Mouse (Mus musculus): ENCODE measurements around the gene Krtap9-3. TPM values are rescaled to one million over a fixed set of nuclear protein-coding genes. Genes with fewer than 3 reads are reported as not detected.
"Not testable (repeated sequence)": the region's sequence is repeated elsewhere in the genome, so short reads cannot be mapped to it uniquely, and the experiment has no call there.

Gene Krtap9-3
- not detected in 2 replicates for polyA plus RNA-seq (2012; rRNA removed)

DNA sequence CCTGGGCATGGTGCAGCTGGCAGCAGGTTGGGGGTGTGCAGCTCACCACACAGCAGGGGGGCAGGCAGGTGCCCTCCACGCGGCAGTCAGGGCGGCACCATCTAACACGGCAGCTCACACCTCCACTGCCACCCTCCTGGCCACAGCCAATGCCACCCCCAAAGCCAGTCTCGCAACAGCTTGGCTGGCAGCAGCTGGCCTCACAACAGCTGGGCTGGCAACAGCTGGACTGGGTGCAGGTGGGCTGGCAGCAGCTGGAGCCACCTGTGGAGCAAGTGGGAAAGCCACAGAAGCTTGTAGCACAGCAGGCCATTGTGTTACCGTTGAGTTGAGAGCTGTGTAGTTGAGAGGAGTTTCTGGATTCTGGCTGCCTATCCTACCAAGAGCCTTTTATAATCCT is at the start of gene Krtap9-3:
Gene Krtap9-3, minus strand, starts transcription at position 364 of the 400 bp plus-strand sequence.
- not testable (repeated sequence) for DNase-seq (ENCODE audit: low spot score)

DNA sequence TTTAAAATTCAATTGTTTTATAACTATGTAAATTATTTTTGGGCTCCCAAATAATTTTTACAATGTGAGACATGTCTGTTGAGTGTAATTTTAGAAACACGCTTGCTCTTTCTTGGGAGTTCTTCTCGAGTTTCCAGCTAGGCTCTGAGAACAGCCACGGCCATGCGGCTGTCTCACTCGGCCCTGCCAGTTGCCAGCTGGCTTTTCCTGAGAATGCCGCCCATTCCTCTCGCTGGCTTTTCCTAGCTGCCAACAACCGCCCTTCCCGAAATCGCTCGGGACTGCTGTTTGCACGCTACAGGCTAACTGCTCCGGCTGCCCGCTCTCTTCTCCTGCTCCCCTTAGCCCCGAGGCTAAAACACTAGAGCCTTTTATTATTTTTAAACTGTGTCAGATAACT is 48.5 kb upstream of the Krtap9-3 start:
- DNase-seq (ENCODE audit: low spot score) = no peak

DNA sequence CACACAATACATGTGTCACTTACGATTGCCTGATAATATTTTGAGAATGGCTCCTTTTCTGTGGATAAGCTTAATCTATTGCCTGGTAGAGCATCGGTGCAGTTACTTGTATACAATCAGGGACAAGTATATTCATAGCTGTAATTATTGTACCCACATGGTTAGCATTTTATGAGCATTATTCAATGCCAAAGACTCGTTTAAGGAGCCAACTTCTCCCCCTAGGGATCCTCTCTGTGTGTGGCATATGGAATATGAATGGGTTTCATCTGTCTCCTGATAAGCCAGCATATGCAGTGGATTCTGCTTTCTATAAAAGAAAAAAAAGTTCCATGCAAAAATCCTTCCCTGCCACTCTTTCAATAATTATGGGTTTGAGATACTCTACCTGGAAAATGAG is 46.4 kb upstream of the Krtap9-3 start:
- no peak for DNase-seq (ENCODE audit: low spot score)

DNA sequence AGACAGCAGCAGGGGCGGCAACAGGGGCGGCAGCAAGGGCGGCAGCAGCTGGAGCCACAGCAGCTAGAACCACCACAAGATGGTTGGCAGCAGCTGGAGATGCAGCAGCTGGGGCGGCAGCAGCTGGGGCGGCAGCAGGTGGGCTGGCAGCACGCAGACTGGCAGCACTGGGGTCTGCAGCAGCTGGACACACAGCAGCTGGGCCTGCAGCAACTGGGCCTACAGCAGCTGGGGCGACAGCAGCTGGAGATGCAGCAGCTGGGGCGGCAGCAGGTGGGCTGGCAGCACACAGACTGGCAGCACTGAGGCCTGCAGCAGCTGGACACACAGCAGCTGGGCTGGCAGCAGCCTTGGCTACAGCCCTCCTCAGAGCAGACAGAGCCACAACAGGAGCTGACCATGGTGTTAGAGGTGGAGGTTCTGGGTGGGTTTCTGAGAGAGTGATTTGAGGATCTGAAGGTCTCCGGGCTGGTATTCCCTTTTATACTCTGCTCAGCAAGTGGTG is 45.8 kb upstream of the Krtap9-3 start, which contains the start of gene Krtap4-7:
Gene Krtap4-7, minus strand, starts transcription at position 455 of the 505 bp plus-strand sequence.
- not testable (repeated sequence) for DNase-seq (ENCODE audit: low spot score)

DNA sequence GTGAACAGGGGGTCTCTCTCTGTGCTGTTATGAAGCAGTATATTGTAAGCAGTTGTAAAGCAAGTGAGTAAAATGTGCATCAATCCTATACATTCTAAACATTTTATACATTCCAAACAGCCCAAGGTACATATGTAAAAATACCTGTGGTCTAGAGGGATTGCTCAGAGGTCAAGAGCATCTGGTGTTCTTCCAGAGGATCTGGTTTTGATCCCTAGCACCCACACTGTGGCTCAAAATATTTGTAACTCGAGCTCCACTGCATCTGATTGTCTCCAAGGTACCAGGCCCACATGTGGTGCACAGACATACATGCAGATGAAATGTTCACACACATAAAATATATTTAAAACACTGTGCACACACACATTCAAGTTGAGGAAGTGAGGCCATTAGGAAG is 43.0 kb upstream of the Krtap9-3 start:
- no peak for DNase-seq (ENCODE audit: low spot score)

DNA sequence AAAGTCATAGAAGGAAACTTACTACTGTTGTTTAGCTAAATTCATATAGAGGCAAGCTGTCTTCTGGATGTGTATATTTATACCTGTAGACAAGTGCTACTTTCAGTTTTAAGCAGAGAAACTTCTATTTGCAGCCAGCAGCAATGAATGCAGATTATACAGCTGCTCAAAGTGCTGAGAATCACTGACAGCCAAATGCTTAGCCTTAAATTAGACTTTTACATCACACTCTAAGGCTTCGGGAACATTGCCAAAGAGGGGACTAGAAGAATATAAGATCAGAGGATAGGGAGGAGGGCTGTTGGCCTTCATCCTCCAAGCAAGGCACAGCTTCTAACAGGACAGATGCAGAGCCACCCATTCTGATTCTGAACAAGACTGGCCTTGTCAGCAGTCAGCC is 39.2 kb upstream of the Krtap9-3 start:
- DNase-seq (ENCODE audit: low spot score) = no peak

DNA sequence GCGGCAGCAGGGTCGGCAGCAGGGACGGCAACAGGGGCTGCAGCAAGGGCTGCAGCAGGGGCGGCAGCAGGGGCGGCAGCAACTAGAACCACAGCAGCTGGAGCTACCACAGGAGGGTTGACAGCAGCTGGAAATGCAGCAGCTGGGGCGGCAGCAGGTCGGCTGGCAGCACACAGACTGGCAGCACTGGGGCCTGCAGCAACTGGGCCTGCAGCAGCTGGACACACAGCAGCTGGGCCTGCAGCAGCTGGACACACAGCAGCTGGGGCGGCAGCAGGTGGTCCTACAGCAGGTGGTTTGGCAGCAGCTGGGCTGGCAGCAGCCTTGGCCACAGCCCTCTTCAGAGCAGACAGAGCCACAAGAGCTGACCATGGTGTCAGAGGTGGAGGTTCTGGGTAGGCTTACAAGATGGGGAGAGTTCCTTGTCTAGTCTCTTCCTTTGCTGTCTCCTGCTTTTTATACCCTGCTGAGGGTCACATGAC is 36.8 kb upstream of the Krtap9-3 start, which contains the start of gene Krtap4-2:
Gene Krtap4-2, minus strand, starts transcription at position 432 of the 482 bp plus-strand sequence.
- DNase-seq (ENCODE audit: low spot score) = no peak

DNA sequence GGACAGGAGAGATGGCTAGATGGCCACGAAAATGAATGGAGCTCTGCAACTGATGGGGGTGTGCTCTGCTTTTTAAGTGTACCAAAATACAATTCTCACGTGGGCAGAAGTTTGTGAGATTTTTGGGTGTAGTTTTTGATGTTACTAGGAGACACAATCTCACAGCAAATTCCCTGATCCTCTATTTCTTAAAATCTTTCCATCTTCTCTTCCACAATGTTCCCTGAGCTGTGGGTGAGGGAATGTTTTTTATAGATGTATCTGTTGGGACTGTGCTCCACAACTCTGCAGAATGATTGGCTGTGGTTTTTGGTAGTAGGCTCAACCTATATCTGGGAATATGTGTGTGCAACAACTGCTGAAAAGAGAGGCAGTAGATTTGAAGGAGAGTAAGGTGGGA is 35.4 kb upstream of the Krtap9-3 start:
- no peak for DNase-seq (ENCODE audit: low spot score)

DNA sequence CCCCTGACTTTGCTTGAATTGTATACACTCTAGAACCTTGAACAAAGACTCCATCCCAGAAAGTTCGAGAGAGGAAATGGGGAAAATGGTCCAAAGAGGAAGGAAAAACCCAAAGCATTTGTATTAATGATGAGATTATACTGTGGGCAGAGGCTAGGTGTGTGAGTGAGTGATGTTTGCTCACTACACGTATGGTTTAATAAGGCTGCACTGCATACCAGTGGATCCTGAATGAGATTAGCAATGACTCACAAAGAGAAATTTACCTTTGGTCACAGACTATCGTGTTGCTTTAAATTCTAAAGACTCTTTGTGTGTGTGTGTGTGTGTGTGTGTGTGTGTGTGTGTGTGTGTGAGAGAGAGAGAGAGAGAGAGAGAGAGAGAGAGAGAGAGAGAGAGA is 33.0 kb upstream of the Krtap9-3 start:
- DNase-seq (ENCODE audit: low spot score) = no peak

DNA sequence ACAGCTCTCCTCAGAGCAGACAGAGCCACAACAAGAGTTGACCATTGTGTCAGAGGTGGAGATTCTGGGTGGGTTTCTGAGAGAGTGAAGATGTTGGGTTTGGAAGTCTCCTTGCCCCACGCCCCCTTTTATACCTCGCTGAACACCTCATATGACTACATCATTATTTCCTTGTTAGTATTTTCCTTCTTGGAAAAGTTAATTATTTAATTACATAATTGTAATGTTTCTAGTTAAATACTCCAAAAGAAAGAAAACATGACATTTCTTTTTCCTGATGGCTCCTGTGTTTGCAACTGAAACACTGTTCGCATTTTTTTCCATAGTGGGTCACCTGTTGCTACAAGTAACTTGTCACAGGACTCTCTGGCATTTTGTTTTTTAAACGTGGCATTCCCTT is 30.2 kb upstream of the Krtap9-3 start, which contains the start of gene Krtap4-1:
Gene Krtap4-1, minus strand, starts transcription at position 101 of the 400 bp plus-strand sequence.
- no peak for DNase-seq (ENCODE audit: low spot score)

DNA sequence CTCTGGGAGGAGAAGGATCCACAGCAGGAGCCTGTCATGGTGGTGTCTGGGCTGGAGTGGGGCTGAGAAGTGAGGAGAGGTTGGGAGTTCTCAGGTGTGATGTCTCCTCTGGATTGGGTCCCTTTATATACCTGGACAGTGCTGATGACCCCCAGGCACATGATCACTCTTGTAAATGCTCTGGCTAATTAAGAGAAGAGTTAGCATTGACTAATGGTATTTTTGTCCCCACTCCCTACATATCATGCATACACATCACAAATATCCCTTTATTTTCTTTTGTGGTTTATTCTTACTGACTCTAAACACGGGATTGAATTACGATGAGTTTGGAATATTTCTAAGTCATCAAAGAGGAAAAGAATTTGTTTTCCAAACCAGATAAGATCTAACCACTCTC is 22.4 kb upstream of the Krtap9-3 start, which contains the start of gene Gm11562:
Gene Gm11562, minus strand, starts transcription at position 101 of the 400 bp plus-strand sequence.
- DNase-seq (ENCODE audit: low spot score) = no peak

DNA sequence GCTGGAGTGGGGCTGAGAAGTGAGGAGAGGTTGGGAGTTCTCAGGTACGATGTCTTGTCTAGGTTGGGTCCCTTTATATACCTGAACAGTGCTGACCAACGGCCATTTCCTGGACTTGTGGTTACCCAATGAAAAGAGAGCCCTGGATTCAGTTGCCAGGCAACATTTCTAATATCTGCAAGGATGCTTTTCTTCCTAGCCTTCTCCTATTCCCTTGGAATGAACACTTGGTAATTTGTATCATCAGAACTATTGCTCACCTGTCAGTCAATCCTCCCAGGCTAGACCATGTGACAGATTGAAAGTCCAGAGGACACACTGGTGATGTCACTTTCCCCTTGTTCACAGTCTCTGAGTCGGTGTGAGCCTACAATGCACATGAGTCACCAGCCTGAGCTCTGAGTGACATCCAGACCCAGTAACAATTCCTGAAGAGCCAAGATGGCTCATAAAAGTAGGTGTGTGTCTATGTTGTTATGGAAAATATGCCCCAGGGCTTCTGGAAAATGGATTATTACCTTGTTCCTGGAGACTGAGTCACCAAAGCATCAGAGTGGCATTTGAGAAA is 17.0 kb upstream of the Krtap9-3 start, which contains the start of gene Krtap2-4:
Gene Krtap2-4, minus strand, starts transcription at position 51 of the 568 bp plus-strand sequence.
- no peak for DNase-seq (ENCODE audit: low spot score)

DNA sequence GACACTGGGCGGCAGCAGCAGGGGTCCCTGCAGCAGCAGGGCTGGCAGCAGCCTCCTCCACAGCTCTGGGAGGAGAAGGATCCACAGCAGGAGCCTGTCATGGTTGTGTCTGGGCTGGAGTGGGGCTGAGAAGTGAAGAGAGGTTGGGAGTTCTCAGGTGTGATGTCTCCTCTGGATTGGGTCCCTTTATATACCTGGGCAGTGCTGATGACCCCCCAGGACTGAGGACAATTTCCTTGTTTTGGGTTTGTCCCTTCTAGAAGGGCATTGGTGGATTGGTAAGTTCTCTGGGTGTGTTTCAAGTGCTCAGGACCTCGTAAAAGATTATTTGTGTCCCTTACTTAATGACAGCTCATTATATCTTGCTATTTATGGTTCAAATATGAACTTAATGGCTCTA is 12.2 kb upstream of the Krtap9-3 start, which contains the start of gene Gm11937:
Gene Gm11937, minus strand, starts transcription at position 101 of the 400 bp plus-strand sequence.
- DNase-seq (ENCODE audit: low spot score) = not testable (repeated sequence)

DNA sequence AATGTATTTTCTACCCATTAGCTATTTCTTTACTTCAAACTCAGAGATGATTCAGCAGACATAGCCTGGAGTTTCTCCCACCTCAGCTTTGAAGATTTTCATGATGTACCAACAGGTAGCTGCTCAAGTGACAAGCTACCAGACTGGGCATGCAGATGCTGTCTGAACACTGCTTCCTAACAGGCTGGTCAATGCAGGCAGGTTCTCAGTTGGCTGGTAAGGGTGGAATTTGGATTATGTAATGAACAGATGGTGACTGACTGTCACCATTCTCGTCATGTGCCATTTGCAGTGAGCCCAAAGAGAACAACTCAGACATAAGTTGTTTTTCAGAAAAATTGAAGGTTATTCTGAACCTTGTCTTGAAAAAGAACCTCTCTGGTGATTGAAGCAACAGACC is 11.2 kb upstream of the Krtap9-3 start:
- no peak for DNase-seq (ENCODE audit: low spot score)

DNA sequence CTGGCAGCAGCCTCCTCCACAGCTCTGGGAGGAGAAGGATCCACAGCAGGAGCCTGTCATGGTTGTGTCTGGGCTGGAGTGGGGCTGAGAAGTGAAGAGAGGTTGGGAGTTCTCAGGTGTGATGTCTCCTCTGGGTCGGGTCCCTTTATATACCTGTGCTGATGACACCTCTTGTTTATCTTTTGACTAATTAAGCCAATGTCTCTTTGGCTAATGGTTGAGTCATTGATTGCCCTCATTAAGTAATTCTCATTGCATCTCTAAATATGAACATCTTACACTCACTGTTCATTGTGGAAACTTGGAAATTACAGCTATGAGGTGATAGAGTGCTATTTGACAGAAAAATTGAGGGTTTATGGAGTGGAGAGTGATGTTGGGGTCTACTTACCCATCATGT is 5.3 kb upstream of the Krtap9-3 start, which contains the start of gene Gm11938:
Gene Gm11938, minus strand, starts transcription at position 101 of the 400 bp plus-strand sequence.
- DNase-seq (ENCODE audit: low spot score) = not testable (repeated sequence)

DNA sequence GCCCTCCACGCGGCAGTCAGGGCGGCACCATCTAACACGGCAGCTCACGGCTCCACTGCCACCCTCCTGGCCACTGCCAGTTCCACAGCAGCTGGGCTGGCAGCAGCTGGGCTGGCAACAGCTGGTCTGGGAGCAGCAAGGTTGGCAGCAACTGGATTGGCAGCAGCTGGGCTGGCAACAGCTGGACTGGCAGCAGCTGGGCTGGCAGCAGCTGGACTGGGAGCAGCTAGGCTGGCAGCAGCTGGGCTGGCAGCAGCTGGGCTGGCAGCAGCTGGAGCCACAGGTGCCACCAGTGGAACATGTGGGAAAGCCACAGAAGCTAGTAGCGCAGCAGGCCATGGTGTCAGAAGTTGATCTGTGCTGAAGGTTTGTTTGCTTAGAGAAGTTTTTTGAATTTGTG is 6.9 kb downstream of the Krtap9-3 start, which contains the start of gene Krtap1-3:
Gene Krtap1-3, minus strand, starts transcription at position 359 of the 400 bp plus-strand sequence.
- no peak for DNase-seq (ENCODE audit: low spot score)

DNA sequence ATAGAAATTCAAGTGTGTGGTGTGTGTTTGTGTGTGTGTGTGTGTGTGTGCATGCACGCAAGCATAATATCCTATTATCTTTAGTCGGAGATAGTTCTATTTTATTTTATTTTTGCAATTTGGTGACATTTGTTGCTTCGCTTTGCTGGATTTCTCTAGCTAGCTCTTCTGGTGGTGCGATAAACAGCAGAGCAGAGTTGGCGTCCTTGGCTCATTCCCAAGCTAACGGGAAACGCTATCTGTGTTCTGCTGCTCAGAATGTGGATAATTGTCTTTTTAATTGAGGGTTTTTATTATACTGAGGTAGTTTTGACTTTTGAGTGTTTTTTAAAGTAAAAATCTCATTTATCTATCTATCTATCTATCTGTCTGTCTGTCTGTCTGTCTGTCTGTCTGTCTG is 12.8 kb downstream of the Krtap9-3 start:
- DNase-seq (ENCODE audit: low spot score) = no peak

DNA sequence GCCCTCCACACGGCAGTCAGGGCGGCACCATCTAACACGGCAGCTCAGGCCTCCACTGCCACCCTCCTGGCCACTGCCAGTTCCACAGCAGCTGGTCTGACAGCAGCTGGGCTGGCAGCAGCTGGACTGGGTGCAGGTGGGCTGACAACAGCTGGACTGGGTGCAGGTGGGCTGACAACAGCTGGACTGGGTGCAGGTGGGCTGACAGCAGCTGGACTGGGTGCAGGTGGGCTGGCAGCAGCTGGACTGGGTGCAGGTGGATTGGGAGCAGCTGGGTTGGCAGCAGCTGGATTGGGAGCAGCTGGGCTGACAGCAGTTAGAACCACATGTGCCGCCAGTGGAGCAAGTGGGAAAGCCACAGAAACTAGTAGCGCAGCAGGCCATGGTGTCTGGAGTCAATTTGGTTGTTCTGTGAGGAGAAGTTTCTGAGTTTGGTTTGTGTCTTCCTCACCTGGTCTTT is 14.6 kb downstream of the Krtap9-3 start, which contains the start of gene Krtap1-4:
Gene Krtap1-4, minus strand, starts transcription at position 410 of the 460 bp plus-strand sequence.
- DNase-seq (ENCODE audit: low spot score) = no peak

DNA sequence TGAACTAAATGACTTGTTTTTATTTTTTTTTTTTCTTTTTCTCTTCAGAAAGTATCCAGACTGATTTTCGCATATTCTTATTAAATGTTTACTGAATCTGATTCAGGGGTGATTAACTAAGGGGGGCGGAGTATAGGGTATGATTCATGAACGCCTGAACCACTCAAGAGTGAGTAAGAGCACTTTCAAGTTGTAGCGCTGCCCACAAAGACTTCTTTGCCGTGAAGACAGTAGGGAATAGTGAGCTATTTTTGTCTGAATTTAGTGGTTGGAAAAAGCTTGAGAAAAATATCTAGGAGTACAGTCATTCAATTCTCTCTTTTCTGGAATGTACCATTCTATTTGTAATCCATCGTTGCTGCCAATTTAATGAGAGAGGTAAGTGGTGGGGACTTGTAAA is 16.3 kb downstream of the Krtap9-3 start:
- DNase-seq (ENCODE audit: low spot score) = no peak

DNA sequence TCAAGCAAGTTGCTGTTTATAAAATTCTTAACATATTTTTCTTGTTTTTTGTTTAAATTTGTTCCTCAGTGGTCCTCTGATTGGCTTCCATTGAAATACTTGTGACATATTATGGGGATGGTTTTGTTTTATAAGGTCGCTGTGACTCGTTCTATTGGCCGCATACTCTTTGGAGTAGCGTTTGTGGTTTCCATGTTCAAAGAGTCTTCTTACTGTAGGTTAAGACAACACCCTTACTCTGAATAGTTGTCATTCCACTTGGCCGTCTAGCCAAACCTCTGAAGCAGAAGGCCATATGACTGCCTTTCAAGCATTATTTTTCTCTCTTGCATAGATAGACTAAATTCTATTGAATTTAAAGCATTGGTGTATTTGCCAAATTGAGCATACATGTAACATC is 16.9 kb downstream of the Krtap9-3 start:
- DNase-seq (ENCODE audit: low spot score) = no peak

DNA sequence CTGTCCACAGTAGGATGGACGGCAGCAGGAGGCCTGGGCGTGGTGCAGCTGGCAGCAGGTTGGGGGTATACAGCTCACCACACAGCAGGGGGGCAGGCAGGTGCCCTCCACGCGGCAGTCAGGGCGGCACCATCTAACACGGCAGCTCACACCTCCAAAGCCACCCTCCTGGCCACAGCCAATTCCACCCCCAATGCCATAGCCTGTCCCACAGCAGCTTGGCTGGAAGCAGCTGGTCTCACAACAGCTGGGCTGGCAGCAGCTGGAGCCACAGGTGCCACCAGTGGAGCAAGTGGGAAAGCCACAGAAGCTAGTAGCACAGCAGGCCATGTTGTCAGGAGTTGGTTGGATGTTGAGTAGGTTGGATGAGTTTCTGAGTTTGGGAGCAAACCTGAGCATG is 17.3 kb downstream of the Krtap9-3 start, which contains the start of gene Krtap1-5:
Gene Krtap1-5, minus strand, starts transcription at position 381 of the 400 bp plus-strand sequence.
- no peak for DNase-seq (ENCODE audit: low spot score)

DNA sequence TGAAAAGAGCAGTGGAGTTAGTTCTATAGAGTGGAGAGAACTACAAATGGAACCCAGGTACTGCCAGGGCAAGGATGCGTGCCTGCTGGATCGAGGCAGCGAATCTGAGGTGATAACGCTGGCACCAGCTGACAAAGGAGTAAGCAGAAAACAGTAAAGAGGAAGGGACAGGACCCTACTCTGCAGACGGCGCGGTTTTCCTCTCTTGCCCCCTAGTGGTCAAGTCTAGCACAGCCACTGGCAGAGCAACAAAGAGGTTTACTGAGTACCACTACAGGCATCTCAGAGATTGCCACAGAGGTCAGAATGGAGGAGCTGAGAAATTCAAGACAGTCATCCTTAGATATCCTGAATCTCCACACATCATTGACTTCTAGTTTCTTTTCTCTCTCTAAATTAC is 23.8 kb downstream of the Krtap9-3 start:
- peak; percentile 54 for DNase-seq (ENCODE audit: low spot score)

DNA sequence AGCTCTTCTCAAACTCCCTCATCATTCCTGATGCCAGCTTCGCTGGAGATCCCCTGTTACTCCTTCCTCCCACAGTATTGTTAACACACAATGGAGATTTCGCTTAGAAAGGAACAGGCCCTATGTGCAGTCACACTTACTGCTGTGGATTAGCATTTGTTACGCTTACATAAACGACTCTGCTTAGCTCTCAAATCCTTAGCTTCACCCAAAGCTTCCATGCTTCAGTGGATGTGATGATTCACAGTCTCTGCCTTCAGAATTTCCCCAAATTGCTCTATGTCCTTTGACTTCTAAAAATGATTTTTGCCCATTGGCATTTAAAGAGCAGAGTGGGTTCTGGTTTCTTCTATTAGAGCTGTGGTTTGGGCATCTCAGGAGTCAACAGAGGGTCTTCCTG is 24.7 kb downstream of the Krtap9-3 start:
- no peak for DNase-seq (ENCODE audit: low spot score)
